Mouse (Mus musculus) telencephalon, adult 2 months (tissue): Measurements from ENCODE around the gene Mrpl39.

Source experiments
- DNase-seq: peaks from one replicate; pipeline ENCODE4 v3.0.0-alpha.2; 2011; ENCODE audit warnings: low read depth, low spot score

Mrpl39 gene

GRCm38 (mm10) chr16:84744703-84745490, 9.4 kb upstream of the Mrpl39 start:
- DNase-seq = no peak

GRCm38 (mm10) chr16:84737358-84737757, 1.8 kb upstream of the Mrpl39 start:
- no peak for DNase-seq

- no peak for DNase-seq
Observed at GRCm38 (mm10) chr16:84734806-84735165, 756 bp downstream of the Mrpl39 start.

DNA sequence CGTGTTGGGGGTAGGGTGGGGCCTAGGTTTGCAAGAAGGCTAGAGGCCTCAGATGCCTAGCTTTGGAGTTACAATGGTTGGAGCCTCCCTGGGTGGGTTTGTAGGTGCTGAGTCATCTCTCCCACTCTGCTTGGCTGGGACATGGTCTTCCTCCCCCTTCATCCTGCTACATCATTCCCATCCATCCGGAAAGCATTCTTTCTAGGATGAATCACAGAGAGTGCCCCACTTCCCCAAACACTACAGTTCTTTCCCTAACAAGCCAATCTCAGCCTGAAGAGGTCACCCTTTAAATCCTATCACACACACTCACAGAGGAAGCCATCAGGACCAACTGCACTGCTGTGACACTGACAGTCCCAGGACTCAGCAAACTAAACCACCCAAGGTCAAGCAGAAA, 14.9 kb downstream of the Mrpl39 start:
- no peak for DNase-seq

- no peak for DNase-seq
Observed at GRCm38 (mm10) chr16:84718250-84718649, 17.3 kb downstream of the Mrpl39 start.

GRCm38 (mm10) chr16:84717618-84718248, 17.8 kb downstream of the Mrpl39 start:
- DNase-seq = no peak

DNA sequence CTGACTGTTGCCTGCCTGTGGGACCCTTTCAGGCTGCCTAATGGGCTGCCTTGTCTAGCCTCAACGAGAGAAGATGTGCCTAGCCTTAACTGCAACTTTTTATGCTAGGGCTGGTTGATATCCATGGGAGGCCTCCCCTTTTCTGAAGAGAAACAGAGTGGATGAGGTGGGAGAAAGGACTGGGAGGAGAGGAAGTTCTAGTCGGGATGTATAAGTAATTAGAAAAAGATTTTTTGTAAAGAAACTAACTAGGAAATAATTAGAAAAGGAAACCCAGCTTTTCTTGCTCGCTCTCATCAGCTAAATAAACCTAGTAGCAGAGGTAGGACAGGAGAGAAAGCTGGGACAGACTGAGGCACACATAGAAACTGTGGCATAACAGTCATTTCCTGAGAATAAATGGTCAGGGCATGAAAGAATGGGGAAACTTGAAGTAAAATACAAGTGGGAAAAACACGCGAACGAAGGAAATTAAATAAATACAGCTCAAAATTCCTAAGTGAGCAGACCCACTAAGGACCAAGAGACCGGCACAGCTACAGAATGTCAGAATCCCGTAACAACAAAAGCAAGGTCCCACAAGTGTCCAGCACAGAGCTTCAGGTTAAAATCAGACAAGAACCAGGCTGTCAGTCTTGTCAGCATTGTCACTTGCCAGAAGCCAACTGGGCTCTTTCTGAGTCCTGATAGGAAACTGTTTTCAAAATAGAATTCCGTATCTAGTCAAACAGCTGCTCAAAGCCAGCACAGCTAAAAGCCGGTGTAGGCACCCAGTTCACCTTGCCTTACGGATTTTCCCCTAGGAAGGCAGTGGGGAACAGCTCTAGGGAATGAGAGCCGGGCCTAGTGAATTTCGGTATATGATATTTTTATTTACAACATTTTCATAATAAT, 18.6 kb downstream of the Mrpl39 start:
- DNase-seq = no peak

DNA sequence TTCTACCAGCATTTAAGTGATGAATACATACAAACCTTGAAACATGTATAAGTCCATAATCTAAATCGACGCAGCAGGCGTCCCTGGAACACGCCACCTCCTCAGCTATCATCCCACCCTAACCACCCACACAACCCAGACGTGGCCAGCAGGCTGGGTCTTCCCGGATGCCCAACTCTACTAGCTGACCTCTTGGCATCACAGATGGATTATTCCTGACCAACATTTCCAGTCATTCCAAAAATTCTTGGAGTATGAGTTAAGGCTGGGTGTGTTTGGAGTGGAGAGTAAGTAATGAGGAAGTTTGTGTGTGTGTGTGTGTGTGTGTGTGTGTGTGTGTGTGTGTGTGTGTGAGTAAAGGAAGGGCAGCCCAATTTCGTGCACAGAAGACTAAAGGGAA, 19.3 kb downstream of the Mrpl39 start:
- no peak for DNase-seq

DNA sequence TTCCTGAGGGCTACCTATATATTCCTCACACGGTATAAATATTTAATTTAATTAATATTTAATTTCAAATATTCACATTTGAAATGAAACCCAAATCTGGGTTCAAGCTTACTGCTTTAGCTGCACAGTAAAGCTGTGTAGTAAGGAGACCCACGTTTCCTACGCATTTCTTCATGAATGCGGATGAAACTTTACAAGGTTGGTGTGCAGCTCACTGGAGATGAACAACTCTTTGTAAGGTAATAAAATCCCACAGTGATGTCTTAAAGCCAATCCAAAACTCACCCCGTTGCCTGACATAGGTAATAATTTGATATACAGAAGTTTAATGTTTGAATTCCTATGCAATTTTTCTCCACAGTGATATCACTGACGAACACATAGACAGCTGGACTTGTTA, 20.6 kb downstream of the Mrpl39 start:
- no peak for DNase-seq

GRCm38 (mm10) chr16:84713926-84714325, 21.6 kb downstream of the Mrpl39 start:
- DNase-seq = no peak

- DNase-seq = no peak
Observed at GRCm38 (mm10) chr16:84713156-84713555, 22.4 kb downstream of the Mrpl39 start.

DNA sequence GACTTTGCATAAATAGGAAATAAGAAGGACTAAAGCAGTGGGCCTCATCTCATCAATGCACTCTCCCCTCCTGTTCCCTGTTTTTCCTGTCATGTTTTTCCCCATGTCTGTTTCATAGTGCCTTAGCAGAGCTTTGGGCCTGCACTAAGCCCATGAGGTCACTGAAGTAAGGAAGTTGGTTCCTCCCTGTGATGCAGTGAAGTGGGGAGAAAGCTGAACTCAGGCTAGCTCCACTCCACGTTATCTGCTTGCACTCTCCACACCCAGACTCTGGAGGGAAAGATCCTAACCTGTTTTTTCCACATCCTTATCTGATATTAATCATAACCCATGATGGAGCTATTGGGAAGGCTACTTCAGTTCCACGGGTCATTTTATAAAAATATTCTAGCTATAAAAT, 26.9 kb downstream of the Mrpl39 start:
- DNase-seq = no peak

GRCm38 (mm10) chr16:84707802-84708201, 27.7 kb downstream of the Mrpl39 start:
- DNase-seq = no peak

GRCm38 (mm10) chr16:84706571-84706970, 29.0 kb downstream of the Mrpl39 start:
- no peak for DNase-seq

GRCm38 (mm10) chr16:84705507-84705906, 30.0 kb downstream of the Mrpl39 start:
- DNase-seq = no peak

- DNase-seq = no peak
Observed at GRCm38 (mm10) chr16:84704661-84705240, 30.8 kb downstream of the Mrpl39 start.

GRCm38 (mm10) chr16:84703769-84704660, 31.5 kb downstream of the Mrpl39 start:
- no peak for DNase-seq

DNA sequence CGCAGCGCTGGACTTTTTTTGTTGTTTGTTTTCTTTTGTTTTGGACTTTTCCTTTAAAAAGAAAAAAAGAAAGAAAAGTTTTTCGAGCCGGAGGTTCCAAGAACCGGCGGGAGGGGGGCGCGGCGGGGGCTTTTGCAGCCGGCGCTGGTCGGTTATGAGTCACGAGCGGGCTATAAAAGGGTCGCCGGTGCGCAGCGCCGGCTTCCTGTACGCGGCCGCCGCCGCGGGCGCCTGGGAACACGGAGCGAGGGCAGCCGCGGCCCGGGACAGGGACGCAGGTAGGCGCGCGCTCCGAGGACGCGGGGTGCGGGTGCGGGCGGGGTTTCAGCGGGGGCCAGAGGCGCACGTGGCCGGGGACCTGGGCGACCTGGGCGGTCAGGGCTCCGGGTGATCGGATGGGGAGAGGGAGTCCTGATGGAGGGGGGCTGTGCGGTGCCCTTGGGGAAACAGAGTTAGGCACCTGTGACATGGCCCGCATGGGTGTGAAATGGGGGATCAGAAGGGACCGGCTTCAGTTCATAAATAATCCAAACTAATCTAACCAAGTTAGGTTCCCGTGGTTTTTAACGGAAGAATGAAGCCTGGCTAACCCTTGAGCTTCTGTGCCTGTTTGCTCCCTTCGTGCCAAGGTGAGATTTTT, 32.3 kb downstream of the Mrpl39 start:
- no peak for DNase-seq

DNA sequence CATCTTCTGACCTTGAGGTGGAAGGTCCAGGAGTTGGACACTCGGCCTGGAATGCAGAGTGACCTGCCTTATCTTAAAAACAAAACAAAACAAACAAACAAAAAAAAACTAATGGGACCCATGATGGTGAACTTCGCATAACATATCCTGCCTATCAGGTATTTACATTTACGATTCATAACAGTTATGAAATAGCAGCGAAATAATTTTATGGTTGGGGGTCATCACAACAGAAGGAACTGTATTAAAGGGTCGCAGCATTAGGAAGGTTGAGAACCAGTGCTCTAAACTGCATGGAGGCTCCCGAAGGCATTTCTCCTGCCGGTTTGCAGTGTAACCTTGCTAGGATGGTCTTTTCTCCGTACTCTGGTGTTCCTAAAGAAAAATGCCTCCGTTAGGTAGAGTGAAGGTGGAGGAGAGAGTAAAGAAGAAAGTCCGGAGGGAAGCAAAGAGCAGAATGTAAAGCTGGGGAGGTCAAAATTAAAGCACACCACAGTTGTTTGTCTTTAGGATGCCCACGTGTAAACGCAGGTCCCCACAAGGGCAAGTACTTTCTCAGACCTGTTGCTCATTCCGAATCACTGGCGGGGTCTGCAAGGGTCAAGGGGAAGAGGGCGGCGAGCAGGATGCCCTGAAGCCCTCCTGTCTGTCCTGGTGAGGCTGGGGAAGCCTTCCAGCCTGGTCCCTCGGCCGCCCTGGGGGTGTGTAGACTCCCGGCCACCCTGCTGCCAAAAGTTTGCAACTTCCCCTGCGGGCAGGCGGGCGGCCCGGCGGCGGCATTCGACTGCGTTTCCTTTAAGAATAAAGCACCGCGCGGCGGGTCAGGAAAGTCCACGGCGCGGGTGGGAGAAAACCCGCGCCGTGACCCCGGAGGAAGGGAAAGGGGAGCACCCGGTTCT, 33.1 kb downstream of the Mrpl39 start:
- no peak for DNase-seq
